Comparison of ENCODE assay signal across 11 mouse cellular contexts in genomic region chr11:80147748-80148147, GRCm38 (mm10). TPM values are rescaled to one million over a fixed set of nuclear protein-coding genes. Genes with fewer than 3 reads are reported as not detected.
DNase-seq lines count a peak whose midpoint lies in the region; ATAC-seq lines count a peak whose summit lies in the region.
"Had no signal": no experiment of that assay in that cellular context is flagged by ENCODE, and none has a peak within 500 bp of the region (broad histone marks: within the 10 kb centered on the region; RNA-seq: fewer than 3 reads in every experiment).

No protein-coding gene starts in this region.

- DNase-seq in heart, adult 8-10 months (ENCODE audit: low spot score) = peak; percentile 48
- DNase-seq in heart, postnatal 4 days = no peak
- peak; percentile 33 for DNase-seq in lung, postnatal 36 days
- no peak for DNase-seq in lung, postnatal 14 days
- peak; percentile 69 for DNase-seq in ES-CJ7 (ENCODE audit: low read depth, low spot score)
- DNase-seq in cerebellum, adult 11 months = no peak
- DNase-seq: cerebellum, adult 8-10 months; kidney, adult 18-20 months; layer of hippocampus, adult 9-11 months; left cerebral cortex, postnatal 4 days had no signal

- peak; percentile 51 for ATAC-seq in megakaryocyte-erythroid progenitor cell, adult 5-6 weeks (replicated peaks; ENCODE audit: low FRiP score, low TSS enrichment, poor library complexity, severe bottlenecking)

RNA-seq across cellular contexts. Expression of gene Tefm, which starts 5.8 kb away (rescaled TPM):
- 10 to 100 TPM; 30.1 to 36.3 (median 33.2) TPM for total RNA-seq in heart, adult 8-10 months (2022)
- 10 to 100 TPM; 19.1 to 19.5 TPM for total RNA-seq in heart, postnatal 4 days (2021)
- 23.4 and 30.9 TPM in 2 replicates for total RNA-seq in megakaryocyte-erythroid progenitor cell, adult 5-6 weeks (2014; fragmentation: Nextera tagmentation)
- 19.0 and 22.6 TPM in 2 replicates for total RNA-seq in megakaryocyte-erythroid progenitor cell, adult 5-6 weeks (2017)

RNA-seq across cellular contexts. Expression of gene Adap2, which starts 6.2 kb away (rescaled TPM):
- total RNA-seq in heart, adult 8-10 months (2022) = 10 to 100 TPM in 2 of 4 experiments, 1 to 10 TPM in 2; 8.3 to 12.5 (median 9.9) TPM
- 1 to 10 TPM; 3.6 to 4.3 TPM for total RNA-seq in heart, postnatal 4 days (2021)
- total RNA-seq in megakaryocyte-erythroid progenitor cell, adult 5-6 weeks (2014; fragmentation: Nextera tagmentation) = not detected in 2 replicates
- total RNA-seq in megakaryocyte-erythroid progenitor cell, adult 5-6 weeks (2017) = 0.23 TPM in 1 of 2 replicates, not detected in the other

RNA-seq across cellular contexts. Expression of gene Rnf135, which starts 35.9 kb away (rescaled TPM):
- total RNA-seq in heart, adult 8-10 months (2022) = 1 to 10 TPM; 5.8 to 6.0 (median 5.9) TPM
- total RNA-seq in heart, postnatal 4 days (2021) = 1 to 10 TPM; 5.2 to 8.5 TPM
- 7.1 and 9.1 TPM in 2 replicates for total RNA-seq in megakaryocyte-erythroid progenitor cell, adult 5-6 weeks (2014; fragmentation: Nextera tagmentation)
- total RNA-seq in megakaryocyte-erythroid progenitor cell, adult 5-6 weeks (2017) = 5.0 TPM in 2 replicates

RNA-seq across cellular contexts. Expression of gene Atad5, which starts 58.5 kb away (rescaled TPM):
- total RNA-seq in heart, adult 8-10 months (2022) = under 1 TPM; 0.55 to 0.97 (median 0.69) TPM
- total RNA-seq in heart, postnatal 4 days (2021) = 1 to 10 TPM; 8.2 to 8.8 TPM
- 42.8 and 42.9 TPM in 2 replicates for total RNA-seq in megakaryocyte-erythroid progenitor cell, adult 5-6 weeks (2014; fragmentation: Nextera tagmentation)
- 49.8 and 50.6 TPM in 2 replicates for total RNA-seq in megakaryocyte-erythroid progenitor cell, adult 5-6 weeks (2017)

Comparison
In these comparisons a context has a peak if more than half of its experiments do, and no peak if none do; other contexts are left out.
1. DNase-seq: peak in heart, adult 8-10 months (single experiment), lung, postnatal 36 days (single experiment) and ES-CJ7 (single experiment); none in heart, postnatal 4 days (single experiment), lung, postnatal 14 days (single experiment) and cerebellum, adult 11 months (single experiment).